Mouse (Mus musculus) bone marrow macrophage, adult 2 months (primary cell): ENCODE results near the gene Actl6b. TPM values are rescaled to one million over a fixed set of nuclear protein-coding genes. Genes with fewer than 3 reads are reported as not detected.

ENCODE experiments used
- H3K27ac ChIP-seq: 2 replicates; pipeline ENCODE4 v1.5.1; 2012; ENCODE audit warnings: low read depth, low read length; ENCODE audit not compliant: insufficient read depth
- H3K4me1 ChIP-seq: 2 replicates; pipeline ENCODE4 v1.6.1; 2012; ENCODE audit warnings: low read length; ENCODE audit not compliant: control insufficient read depth, insufficient read depth
- H3K4me3 ChIP-seq: 2 replicates; pipeline ENCODE4 v1.5.1; 2012; ENCODE audit warnings: mild to moderate bottlenecking, low read length, moderate library complexity; ENCODE audit not compliant: insufficient read depth
- CTCF ChIP-seq: IDR thresholded peaks from 2 replicates; pipeline ENCODE4 v1.5.1; 2012; ENCODE audit warnings: low read depth, mild to moderate bottlenecking, low read length, moderate library complexity
- POLR2A ChIP-seq: IDR thresholded peaks from 2 replicates; pipeline ENCODE4 v1.6.1; 2012; ENCODE audit warnings: mild to moderate bottlenecking, low read depth, low read length, borderline replicate concordance
- polyA plus RNA-seq: library from polyadenylated mRNA; stranded (reverse); fragments of >200 nt; gene quantifications from 2 replicates; pipeline ENCODE4 v1.2.4, GENCODE M21; 2012; ENCODE audit not compliant: missing spikeins, insufficient read depth, insufficient read length

Actl6b gene
- polyA plus RNA-seq, 1 experiment: not detected

- Histone ChIP-seq H3K27ac (peak within 1 kb of the TSS; percentile 85), H3K4me1 (peaks cover 27% of the 10 kb centered on the region), H3K4me3 (peak within 1 kb of the TSS; percentile 75)
- TF ChIP-seq CTCF: no peak
- no peak for TF ChIP-seq POLR2A
Observed at GRCm38 (mm10) chr5:137600619-137601364, 47.5 kb downstream of the Actl6b start, which contains the start of gene Mospd3. Mospd3 (minus strand) TSS chr5:137601058.

- H3K4me3 ChIP-seq: peak overlapping the region; percentile 64
- H3K4me1 ChIP-seq: peaks cover 27% of the 10 kb centered on the region
- H3K27ac ChIP-seq: peak overlapping the region; percentile 63
- TF ChIP-seq POLR2A: no peak
- TF ChIP-seq CTCF: no peak
Observed at GRCm38 (mm10) chr5:137601365-137601729, 48.0 kb downstream of the Actl6b start.

- H3K4me3 ChIP-seq: no peak overlapping the region
- peaks cover 15% of the 10 kb centered on the region for H3K4me1 ChIP-seq
- TF ChIP-seq POLR2A (no peak), CTCF (no peak)
- no peak overlapping the region for H3K27ac ChIP-seq
Observed at GRCm38 (mm10) chr5:137607860-137608653, 54.7 kb downstream of the Actl6b start.

- Histone ChIP-seq H3K27ac (no peak overlapping the region), H3K4me3 (no peak overlapping the region)
Observed at GRCm38 (mm10) chr5:137608654-137609190, 55.4 kb downstream of the Actl6b start.

GRCm38 (mm10) chr5:137609292-137609691 lies 56.0 kb downstream of the Actl6b start:
- Histone ChIP-seq H3K4me1 (peaks cover 9% of the 10 kb centered on the region), H3K27ac (no peak overlapping the region), H3K4me3 (no peak overlapping the region)
- no peak for TF ChIP-seq POLR2A
- TF ChIP-seq CTCF: no peak

More at GRCm38 (mm10) chr5:137608654-137609190, 55.4 kb downstream of the Actl6b start:
- peaks cover 12% of the 10 kb centered on the region for H3K4me1 ChIP-seq
- TF ChIP-seq CTCF (no peak), POLR2A (no peak)

- H3K27ac ChIP-seq: no peak overlapping the region
- TF ChIP-seq CTCF: no peak
- TF ChIP-seq POLR2A: no peak
- H3K4me1 ChIP-seq: peaks cover 7% of the 10 kb centered on the region
- no peak overlapping the region for H3K4me3 ChIP-seq
Observed at GRCm38 (mm10) chr5:137610056-137610455, 56.7 kb downstream of the Actl6b start.

GRCm38 (mm10) chr5:137610548-137611244 lies 57.4 kb downstream of the Actl6b start:
- TF ChIP-seq POLR2A: no peak
- no peak for TF ChIP-seq CTCF
- Histone ChIP-seq H3K4me1 (peaks cover 6% of the 10 kb centered on the region), H3K4me3 (no peak overlapping the region), H3K27ac (no peak overlapping the region)

GRCm38 (mm10) chr5:137611245-137611602 lies 57.9 kb downstream of the Actl6b start:
- Histone ChIP-seq H3K4me1 (peaks cover 6% of the 10 kb centered on the region), H3K27ac (no peak overlapping the region), H3K4me3 (no peak overlapping the region)
- TF ChIP-seq POLR2A (no peak), CTCF (no peak)

- H3K4me3 ChIP-seq: no peak overlapping the region
- H3K4me1 ChIP-seq: peaks cover 6% of the 10 kb centered on the region
- H3K27ac ChIP-seq: no peak overlapping the region
- TF ChIP-seq POLR2A (no peak), CTCF (no peak)
Observed at GRCm38 (mm10) chr5:137613076-137613475, 59.8 kb downstream of the Actl6b start.
